Comparison of ENCODE assay signal across 26 mouse cellular contexts in the genomic region with DNA sequence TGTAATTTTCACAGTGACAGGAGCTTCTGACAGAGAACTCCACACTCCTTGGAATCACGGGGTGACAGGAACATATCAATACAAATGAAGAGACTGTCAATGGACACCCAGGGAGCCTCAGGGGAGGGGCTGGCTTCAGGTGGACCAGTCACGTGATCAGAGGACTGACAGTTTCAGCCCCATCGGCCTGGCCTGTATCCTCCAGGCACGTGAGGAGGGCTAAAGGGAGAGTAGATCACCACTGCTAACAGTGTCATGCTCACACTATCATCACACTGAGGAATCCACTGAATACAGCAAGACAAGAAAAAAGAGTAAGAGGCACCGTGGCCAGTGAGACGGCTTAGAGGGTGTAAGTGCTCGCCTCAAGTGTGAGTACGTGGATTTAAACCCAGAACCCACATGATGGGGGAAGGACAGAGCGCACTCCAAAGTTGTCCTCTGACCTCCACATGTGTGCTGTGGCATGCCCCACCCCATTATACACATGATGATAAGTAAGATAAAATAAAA.
"Had no signal": no experiment of that assay in that cellular context is flagged by ENCODE, and none has a peak within 500 bp of the region (broad histone marks: within the 10 kb centered on the region; RNA-seq: fewer than 3 reads in every experiment).

No protein-coding gene starts in this region.

- H3K4me3 ChIP-seq: gastrocnemius, adult 2 months; heart, adult 2 months; heart, embryonic 12.5 days; hindbrain, embryonic 10.5 days; hindbrain, embryonic 12.5 days; intestine, embryonic 15.5 days; layer of hippocampus, adult 2 months; left cerebral cortex, adult 2 months; limb, embryonic 10.5 days; limb, embryonic 12.5 days; liver, embryonic 13.5 days had no signal

- H3K36me3 ChIP-seq: heart, embryonic 12.5 days; intestine, embryonic 15.5 days; liver, embryonic 13.5 days had no signal

- H3K9ac ChIP-seq: heart, embryonic 12.5 days; hindbrain, embryonic 12.5 days; hindbrain, embryonic 14.5 days; intestine, embryonic 15.5 days; limb, embryonic 12.5 days; liver, embryonic 13.5 days had no signal

- H3K9me3 ChIP-seq: heart, embryonic 12.5 days; hindbrain, embryonic 10.5 days; hindbrain, embryonic 12.5 days; intestine, embryonic 15.5 days; limb, embryonic 10.5 days; limb, embryonic 12.5 days; liver, embryonic 13.5 days had no signal

- H3K27me3 ChIP-seq: heart, embryonic 12.5 days; hindbrain, embryonic 12.5 days; intestine, embryonic 15.5 days; limb, embryonic 12.5 days; liver, embryonic 13.5 days had no signal

- H3K27ac ChIP-seq: gastrocnemius, adult 2 months; heart, adult 2 months; hindbrain, embryonic 10.5 days; hindbrain, embryonic 12.5 days; hindbrain, embryonic 14.5 days; intestine, embryonic 15.5 days; layer of hippocampus, adult 2 months; left cerebral cortex, adult 2 months; limb, embryonic 10.5 days; limb, embryonic 12.5 days; liver, embryonic 13.5 days had no signal

- DNase-seq: gastrocnemius, adult 2 months; gastrocnemius, postnatal 10 days; gastrocnemius, postnatal 25 days; heart, adult 2 months; heart, postnatal 14 days; heart, postnatal 4 days; kidney, adult 18-20 months; kidney, adult 8-10 months; kidney, postnatal 10 days; kidney, postnatal 25 days; kidney, postnatal 4 days; liver; liver, embryonic 13.5 days had no signal

- H3K4me2 ChIP-seq: heart, embryonic 12.5 days; hindbrain, embryonic 12.5 days; hindbrain, embryonic 14.5 days; intestine, embryonic 15.5 days; limb, embryonic 12.5 days; liver, embryonic 11.5 days; liver, embryonic 13.5 days had no signal

- ATAC-seq: hindbrain, embryonic 16.5 days; inflammation-experienced regulatory T-cells, adult 6 months; intestine, embryonic 15.5 days; intestine, postnatal 0 days had no signal
